Mouse (Mus musculus): ENCODE data around the gene Tarm1.

GRCm38 (mm10) chr7:3444678-3445077, 57.7 kb downstream of the Tarm1 start:
- TF ChIP-seq CTCF (IDR thresholded peaks at IDR 0.05; ENCODE audit: low read depth) = no peak
- TF ChIP-seq EP300 (IDR thresholded peaks at IDR 0.05; ENCODE audit: low read depth) = no peak
